Mouse (Mus musculus) heart, postnatal 0 days (tissue): ENCODE measurements at regions not wholly inside any gene's neighbourhood (a gene's known extent, or its start where the extent isn't known, plus 50 kb on each side); places are given as distances from the start of the nearest gene placed in this dataset.

Experiments used
- CTCF ChIP-seq: IDR thresholded peaks from 2 replicates; pipeline ENCODE4 v1.5.1; 2016; ENCODE audit warnings: antibody characterized with exemption, control low read depth, low read depth
- EP300 ChIP-seq: IDR thresholded peaks from 2 replicates; pipeline ENCODE4 v1.6.1; 2016; ENCODE audit warnings: antibody characterized with exemption, low read depth

DNA sequence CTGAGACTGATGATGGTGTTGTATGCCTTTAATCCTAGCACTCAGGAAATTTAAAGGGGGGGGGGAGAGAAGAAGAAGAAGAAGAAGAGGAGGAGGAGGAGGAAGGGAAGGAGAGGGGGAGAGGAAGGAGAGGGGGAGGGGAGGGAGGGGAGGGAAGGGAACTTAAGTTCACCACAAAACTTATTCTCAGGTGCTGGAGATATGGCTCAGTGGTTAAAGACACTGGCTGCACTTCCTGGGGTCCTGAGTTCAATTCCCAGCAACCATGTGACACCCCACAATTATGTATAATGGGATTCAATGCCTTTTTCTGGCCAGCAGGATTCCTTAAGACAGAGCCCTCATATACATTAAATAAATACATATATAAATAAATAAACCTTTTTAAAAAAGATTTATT lies 183.6 kb downstream of the Pfkfb3 start:
- TF ChIP-seq CTCF (no peak), EP300 (no peak)
